Mouse (Mus musculus) CD8-positive naive resting alpha-beta T cell, adult 57 days (primary cell): Measurements from ENCODE around the gene Mfsd4b5. TPM values are rescaled to one million over a fixed set of nuclear protein-coding genes. Genes with fewer than 3 reads are reported as not detected.

Experiments used
- total RNA-seq: library from RNA; stranded (reverse); gene quantifications from one replicate; pipeline ENCODE4 v1.2.4, GENCODE M21; 2023

Gene Mfsd4b5
- 0.34 TPM for total RNA-seq

DNA sequence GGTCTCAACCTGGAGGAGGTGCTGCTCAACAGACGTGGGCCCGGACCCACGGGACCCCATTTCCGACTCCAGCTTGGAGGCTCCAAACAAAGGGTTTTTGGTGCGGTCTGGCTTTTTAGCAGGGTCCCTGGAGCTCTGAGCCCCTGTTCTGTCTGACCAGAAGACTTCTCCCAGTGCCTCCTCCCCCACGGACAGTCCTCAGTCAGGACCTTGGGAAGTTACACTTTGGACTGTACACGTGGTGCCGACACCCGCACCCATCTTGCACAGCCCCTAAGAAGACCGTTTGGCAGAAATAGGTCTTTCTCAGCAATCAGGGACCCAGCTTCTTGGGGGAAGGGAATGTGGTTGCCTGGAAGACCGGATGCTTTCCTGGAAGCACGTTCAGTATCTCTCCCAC, at the start of gene Mfsd4b5:
Gene Mfsd4b5 (minus strand): TSS at position 181 of the 400 bp plus-strand sequence.

DNA sequence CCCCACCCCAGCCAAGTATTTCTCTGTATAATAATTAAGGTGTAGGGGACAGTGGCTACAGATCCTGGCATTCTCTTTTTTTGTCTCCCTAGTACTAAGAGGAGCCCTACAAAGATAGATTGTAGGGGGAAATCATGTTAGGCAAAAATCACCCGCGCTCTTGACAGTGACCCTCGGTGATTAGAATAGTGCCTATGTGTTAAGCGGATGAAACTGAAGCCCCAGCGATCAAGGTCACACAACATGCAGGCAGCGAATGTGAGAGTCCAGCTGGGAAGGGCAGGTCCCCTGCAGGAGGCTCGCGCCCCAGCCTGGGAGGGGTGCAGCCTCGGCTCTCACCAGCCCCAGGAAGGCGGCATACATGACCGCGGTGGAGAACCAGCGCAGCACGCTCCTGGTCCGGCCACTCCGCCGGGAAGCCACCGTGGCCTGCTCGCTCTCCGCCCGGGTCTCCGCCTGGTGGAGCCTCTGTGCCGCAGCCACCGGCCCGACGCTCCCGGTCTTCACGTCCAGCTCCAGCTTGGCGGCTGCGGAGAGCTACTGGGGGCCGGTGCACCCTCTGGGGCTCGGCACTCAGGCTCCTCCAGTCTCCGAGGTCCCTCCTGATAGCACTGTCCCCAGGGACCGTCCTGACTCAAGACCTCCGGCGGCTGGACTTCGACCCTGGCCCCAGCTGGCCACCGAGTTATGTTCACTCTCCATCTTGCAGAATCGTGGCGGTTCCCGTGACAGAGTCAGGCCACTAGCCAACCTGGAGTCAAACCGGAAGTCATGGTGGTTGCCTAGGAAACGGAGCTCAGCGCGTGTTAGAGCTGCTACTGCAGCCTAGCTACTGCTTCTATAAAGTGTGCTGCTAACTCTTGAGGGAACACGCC, 38.3 kb upstream of the Mfsd4b5 start, which contains the start of gene Mfsd4b1:
Gene Mfsd4b1 (minus strand): TSS at position 715 of the 875 bp plus-strand sequence.

DNA sequence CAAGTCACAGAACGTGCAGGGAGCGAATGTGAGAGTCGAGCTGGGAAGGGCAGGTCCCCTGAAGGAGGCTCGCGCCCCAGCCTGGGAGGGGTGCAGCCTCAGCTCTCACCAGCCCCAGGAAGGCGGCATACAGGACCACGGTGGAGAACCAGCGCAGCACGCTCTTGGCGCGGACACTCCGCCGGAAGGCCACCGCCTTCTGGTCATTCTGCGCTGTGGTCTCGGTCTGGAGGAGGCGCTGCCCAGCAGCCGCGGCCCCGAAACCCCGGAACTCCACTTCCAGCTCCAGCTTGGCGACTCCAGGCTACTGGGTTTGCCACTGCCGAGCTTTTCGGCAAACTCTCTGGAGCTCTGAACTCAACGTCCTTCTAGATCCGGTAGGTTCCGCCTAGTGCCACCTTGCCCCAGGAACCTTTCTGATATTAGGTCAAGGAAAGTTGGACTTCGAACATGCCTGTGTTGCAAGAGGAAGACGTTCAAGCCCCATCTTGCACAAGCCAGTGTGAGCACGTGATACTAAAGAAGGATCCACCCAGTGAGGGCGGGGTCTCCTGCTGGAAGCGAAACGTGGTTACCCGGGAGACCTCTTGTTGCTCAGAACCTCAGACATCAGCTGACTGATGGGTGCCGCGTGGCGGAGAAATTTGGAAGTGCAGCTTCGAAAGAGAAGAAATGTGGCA, 26.5 kb downstream of the Mfsd4b5 start, which contains the start of gene Mfsd4b3:
Gene Mfsd4b3 (minus strand): TSS at position 393 of the 680 bp plus-strand sequence.

DNA sequence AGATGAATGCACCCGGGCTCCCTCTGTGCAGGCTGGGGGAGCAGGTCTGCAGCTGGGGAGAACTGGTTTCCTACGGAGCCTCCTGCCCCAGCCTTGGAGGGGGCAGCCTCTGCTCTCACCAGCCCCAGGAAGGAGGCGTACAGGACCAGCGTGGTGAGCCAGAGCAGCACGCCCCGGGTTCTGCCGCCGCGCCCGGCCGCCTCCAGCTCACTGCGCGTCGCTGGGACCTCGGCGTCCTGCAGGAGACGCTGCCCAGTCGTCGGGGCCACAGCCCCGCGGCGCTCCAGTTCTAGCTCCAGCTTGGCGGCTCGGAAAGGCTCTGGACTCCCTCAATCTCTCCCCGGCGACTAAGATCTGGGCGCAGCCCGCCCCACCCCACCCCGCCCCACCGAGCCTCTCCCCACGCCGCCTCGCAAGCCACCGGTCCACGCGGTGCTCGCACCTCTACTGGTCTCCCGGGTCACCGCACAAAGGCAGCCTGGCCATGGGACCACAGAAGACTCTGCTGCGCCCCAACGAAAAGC, 59.8 kb downstream of the Mfsd4b5 start, which contains the start of gene Mfsd4b2:
Gene Mfsd4b2 (minus strand): TSS at position 308 of the 524 bp plus-strand sequence.

Other genes starting within 250 kb of the Mfsd4b5 start
- 4.8 TPM for gene Mfsd4b4, start 87.4 kb downstream of the Mfsd4b5 start, total RNA-seq
- gene Mfsd4b2, start 59.7 kb downstream of the Mfsd4b5 start, total RNA-seq, result 0.58 TPM
- gene Mfsd4b3, start 26.5 kb downstream of the Mfsd4b5 start, total RNA-seq, result 0.37 TPM
- not detected for gene Mfsd4b1, start 38.6 kb upstream of the Mfsd4b5 start, total RNA-seq
- gene Slc16a10, start 155.6 kb upstream of the Mfsd4b5 start, total RNA-seq, result 8.1 TPM